ENCODE assay signal across 15 mouse cellular contexts in the genomic region with DNA sequence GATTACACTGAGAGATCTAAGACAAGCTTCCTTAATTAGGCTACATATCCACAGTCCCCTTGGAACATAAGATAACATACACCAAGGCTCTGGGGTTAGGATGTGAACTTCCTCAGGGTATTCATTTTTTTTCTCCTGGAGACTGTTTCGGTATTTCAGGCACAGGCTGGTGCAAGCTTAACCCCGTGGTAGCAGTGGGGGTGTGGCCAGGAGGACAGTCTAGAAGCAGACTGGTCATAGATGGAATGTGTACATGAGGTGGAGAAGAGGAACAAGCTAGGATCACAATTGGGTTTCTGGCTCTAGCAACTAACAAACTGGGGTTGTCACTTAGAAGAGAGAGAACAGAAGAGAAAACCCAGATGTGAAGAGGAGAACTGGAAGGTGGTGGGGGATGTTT. TPM values are rescaled to one million over a fixed set of nuclear protein-coding genes. Genes with fewer than 3 reads are reported as not detected.
DNase-seq lines count a peak whose midpoint lies in the region; ATAC-seq lines count a peak whose summit lies in the region.
"Had no signal": no experiment of that assay in that cellular context is flagged by ENCODE, and none has a peak within 500 bp of the region (broad histone marks: within the 10 kb centered on the region; RNA-seq: fewer than 3 reads in every experiment).

No protein-coding gene starts in this region.

- no peak for ATAC-seq in heart, embryonic 12.5 days (ENCODE audit: insufficient number of reproducible peaks, low FRiP score)
- ATAC-seq in heart, embryonic 11.5 days (replicated peaks; ENCODE audit: insufficient number of reproducible peaks, low FRiP score, low TSS enrichment): no peak
- no peak; the same call in 1 of the 2 replicates for ATAC-seq in kidney, embryonic 14.5 days (ENCODE audit: low FRiP score, low TSS enrichment)
- 0 out of 2 replicates have a peak, but pooled peaks have one; percentile 15 for ATAC-seq in common myeloid progenitor, adult 5-6 weeks (replicated peaks; ENCODE audit: low read depth, poor library complexity, severe bottlenecking)
- ATAC-seq in stomach, embryonic 14.5 days (ENCODE audit: insufficient number of reproducible peaks, insufficient read depth, low FRiP score, low read depth): no peak
- ATAC-seq: hindbrain, postnatal 0 days had no signal

- no peaks in the 10 kb centered on the region for H3K36me3 ChIP-seq in heart, embryonic 12.5 days
- H3K36me3 ChIP-seq in heart, embryonic 11.5 days (ENCODE audit: control insufficient read depth, insufficient read depth, low read length): no peaks in the 10 kb centered on the region
- no peaks in the 10 kb centered on the region for H3K36me3 ChIP-seq in kidney, embryonic 14.5 days (ENCODE audit: control insufficient read depth, insufficient read depth, low read length)
- no peaks in the 10 kb centered on the region for H3K36me3 ChIP-seq in stomach, embryonic 14.5 days (ENCODE audit: control insufficient read depth, insufficient read depth, low read length)
- H3K36me3 ChIP-seq: embryonic facial prominence, embryonic 13.5 days; forebrain, embryonic 10.5 days; G1E had no signal

- DNase-seq in kidney, adult 9 months: no peak
- no peak for DNase-seq in cerebellum, adult 9-10 months
- DNase-seq: cerebellum, adult 11 months; thymus, postnatal 4 days had no signal

- H3K9me3 ChIP-seq in heart, embryonic 12.5 days (replicated peaks): no peaks in the 10 kb centered on the region
- no peaks in the 10 kb centered on the region for H3K9me3 ChIP-seq in heart, embryonic 11.5 days (replicated peaks; ENCODE audit: control insufficient read depth, low read length)
- no peaks in the 10 kb centered on the region for H3K9me3 ChIP-seq in kidney, embryonic 14.5 days (ENCODE audit: control insufficient read depth, low read length)
- H3K9me3 ChIP-seq in stomach, embryonic 14.5 days (ENCODE audit: control insufficient read depth, low read depth, low read length): no peaks in the 10 kb centered on the region
- H3K9me3 ChIP-seq: embryonic facial prominence, embryonic 13.5 days; forebrain, embryonic 10.5 days; G1E had no signal

- peaks cover 23% of the 10 kb centered on the region for H3K4me1 ChIP-seq in heart, embryonic 12.5 days (replicated peaks)
- peaks cover 6% of the 10 kb centered on the region; the same call in 1 of the 2 replicates for H3K4me1 ChIP-seq in heart, embryonic 11.5 days (ENCODE audit: control insufficient read depth, insufficient read depth, low read length)
- H3K4me1 ChIP-seq in kidney, embryonic 14.5 days (ENCODE audit: control insufficient read depth, insufficient read depth, low read length): peaks cover 21% of the 10 kb centered on the region
- peaks cover 6% of the 10 kb centered on the region; the same call in 1 of the 2 replicates for H3K4me1 ChIP-seq in stomach, embryonic 14.5 days (ENCODE audit: control insufficient read depth, insufficient read depth, low read length)

- H3K4me2 ChIP-seq in heart, embryonic 12.5 days: no peak overlapping the region
- H3K4me2 ChIP-seq in heart, embryonic 11.5 days: no peak overlapping the region
- no peak overlapping the region for H3K4me2 ChIP-seq in kidney, embryonic 14.5 days (replicated peaks; ENCODE audit: low read depth, low read length)
- H3K4me2 ChIP-seq in stomach, embryonic 14.5 days (replicated peaks; ENCODE audit: low read depth, low read length): no peak overlapping the region
- H3K4me2 ChIP-seq: embryonic facial prominence, embryonic 13.5 days; midbrain, embryonic 11.5 days had no signal

- H3K27ac ChIP-seq in heart, embryonic 12.5 days (ENCODE audit: poor library complexity, severe bottlenecking): peak overlapping the region; percentile 13; the same call in 1 of the 2 replicates
- H3K27ac ChIP-seq in heart, embryonic 11.5 days (ENCODE audit: low read depth, low read length): no peak overlapping the region
- peak overlapping the region; percentile 63 for H3K27ac ChIP-seq in kidney, embryonic 14.5 days (ENCODE audit: low read depth, low read length)
- peak overlapping the region; percentile 33; the same call in 1 of the 2 replicates for H3K27ac ChIP-seq in stomach, embryonic 14.5 days (ENCODE audit: low read length)
- H3K27ac ChIP-seq: embryonic facial prominence, embryonic 13.5 days; forebrain, embryonic 10.5 days; hindbrain, postnatal 0 days; liver, embryonic 14.5 days had no signal

- H3K9ac ChIP-seq in heart, embryonic 12.5 days: no peak overlapping the region
- no peak overlapping the region for H3K9ac ChIP-seq in heart, embryonic 11.5 days (ENCODE audit: low read depth, low read length)
- no peak overlapping the region for H3K9ac ChIP-seq in kidney, embryonic 14.5 days (ENCODE audit: low read depth, low read length)
- no peak overlapping the region for H3K9ac ChIP-seq in stomach, embryonic 14.5 days (replicated peaks; ENCODE audit: low read depth, low read length)
- H3K9ac ChIP-seq: embryonic facial prominence, embryonic 13.5 days; liver, embryonic 14.5 days had no signal

- no peak overlapping the region for H3K4me3 ChIP-seq in heart, embryonic 12.5 days
- H3K4me3 ChIP-seq in heart, embryonic 11.5 days (ENCODE audit: low read depth, low read length): no peak overlapping the region
- H3K4me3 ChIP-seq in kidney, embryonic 14.5 days (ENCODE audit: low read length): no peak overlapping the region
- no peak overlapping the region for H3K4me3 ChIP-seq in stomach, embryonic 14.5 days (ENCODE audit: low read depth, low read length)
- H3K4me3 ChIP-seq: embryonic facial prominence, embryonic 13.5 days; forebrain, embryonic 10.5 days had no signal

- no peaks in the 10 kb centered on the region for H3K27me3 ChIP-seq in heart, embryonic 12.5 days (replicated peaks)
- H3K27me3 ChIP-seq in heart, embryonic 11.5 days (ENCODE audit: control insufficient read depth, insufficient read depth, low read length): no peaks in the 10 kb centered on the region
- H3K27me3 ChIP-seq in kidney, embryonic 14.5 days (ENCODE audit: control insufficient read depth, insufficient read depth, low read length): no peaks in the 10 kb centered on the region
- no peaks in the 10 kb centered on the region for H3K27me3 ChIP-seq in stomach, embryonic 14.5 days (ENCODE audit: control insufficient read depth, insufficient read depth, low read length)
- H3K27me3 ChIP-seq: embryonic facial prominence, embryonic 13.5 days had no signal

- 25% methylated on average over 2 of the region's 2 CpGs for WGBS in heart, embryonic 12.5 days
- 11% methylated on average over 2 of the region's 2 CpGs for WGBS in heart, embryonic 11.5 days (ENCODE audit: insufficient replicate concordance)
- WGBS in kidney, embryonic 14.5 days: 19% methylated on average over 2 of the region's 2 CpGs
- WGBS in stomach, embryonic 14.5 days: 32% methylated on average over 2 of the region's 2 CpGs

RNA-seq across cellular contexts. Expression of gene Sox13, which starts 47.4 kb away (rescaled TPM):
- 6.6 and 6.8 TPM in 2 replicates for polyA plus RNA-seq in heart, embryonic 12.5 days (2016; fragmentation: Nextera tagmentation; extraction: Ambion mirVana)
- 3.3 and 3.7 TPM in 2 replicates for polyA plus RNA-seq in heart, embryonic 11.5 days (2014; fragmentation: Nextera tagmentation; extraction: Ambion mirVana)
- polyA plus RNA-seq in kidney, embryonic 14.5 days (2014; fragmentation: Nextera tagmentation; extraction: Ambion mirVana): 13.8 and 16.2 TPM in 2 replicates
- total RNA-seq in common myeloid progenitor, adult 5-6 weeks (2017): 0.49 and 3.1 TPM in 2 replicates
- 8.2 and 8.5 TPM in 2 replicates for polyA plus RNA-seq in stomach, embryonic 14.5 days (2014; fragmentation: Nextera tagmentation; extraction: Ambion mirVana)
